Mouse (Mus musculus) Patski (cell line): ENCODE data around the gene Prdx3. TPM values are rescaled to one million over a fixed set of nuclear protein-coding genes. Genes with fewer than 3 reads are reported as not detected.
"Not testable (repeated sequence)": the region's sequence is repeated elsewhere in the genome, so short reads cannot be mapped to it uniquely, and the experiment has no call there.

Source experiments
- ATAC-seq: fragments of 100-300 bp; one replicate; pipeline ENCODE4 v1.8.0; 2021
- CTCF ChIA-PET: fragments of 350-600 bp; sonication (Branson Sonifier 250); formaldehyde crosslinking; loops from one replicate; lab custom pipeline; 2022; ENCODE audit warnings: inconsistent platforms; lab: Charles Lee
- POLR2A ChIA-PET: fragments of 350-600 bp; sonication (Branson Sonifier 250); formaldehyde crosslinking; loops from one replicate; lab custom pipeline; 2022; ENCODE audit warnings: antibody characterized with exemption, inconsistent platforms; lab: Charles Lee
- DNase-seq: peaks from one replicate; pipeline ENCODE4 v3.0.0-alpha.2; 2011; ENCODE audit warnings: low read depth, low spot score
- H3K27me3 ChIP-seq: fragments of 371-371 bp; one replicate; pipeline ENCODE4 v1.5.1; 2021
- CTCF ChIP-seq: fragments of 100-300 bp; IDR thresholded peaks from one replicate; pipeline ENCODE4 v1.5.1; 2021
- in situ Hi-C: fragments of 300-500 bp; cut with MboI; formaldehyde crosslinking; loops from 3 replicates; pipeline ENCODE4 v1.11.1; 2018; ENCODE audit warnings: low pct_unique_long_range_greater_than_20kb, mixed read lengths
- polyA plus RNA-seq: library from polyadenylated mRNA; unstranded; gene quantifications from one replicate; pipeline ENCODE4 v1.2.3, GENCODE M21; 2021

Prdx3 gene
- polyA plus RNA-seq, 1 experiment from 2014 or later: 155 TPM

DNA sequence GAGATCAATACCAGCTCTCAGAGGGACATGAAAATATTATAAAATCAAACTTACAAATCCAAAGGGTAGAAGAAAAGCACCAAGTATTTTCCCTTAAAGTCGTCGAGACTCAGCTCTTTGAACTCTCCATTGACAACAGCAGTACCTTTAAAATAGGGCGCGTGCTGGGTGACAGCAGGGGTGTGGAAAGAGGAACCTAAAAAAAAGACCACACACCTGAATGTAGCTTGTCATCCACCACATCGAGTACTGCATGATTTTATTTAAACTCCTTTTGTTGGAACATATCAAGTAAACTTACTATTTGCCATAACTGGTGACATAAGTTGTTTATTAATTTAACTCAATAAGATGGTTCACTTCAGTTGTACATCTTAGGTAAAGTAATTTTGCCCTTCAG, 3.0 kb downstream of the Prdx3 start:
- ChIA-PET POLR2A (no interaction called here), CTCF (interaction anchor here (1.2 kb wide), 1 partner anchor 213 kb away, joined by 3 read pairs; no protein-coding TSS in a partner anchor)
- in situ Hi-C loops: no loop called here
- H3K27me3 ChIP-seq: no peaks in the 10 kb centered on the region
- DNase-seq: no peak
- no peak for ATAC-seq
- TF ChIP-seq CTCF: no peak

DNA sequence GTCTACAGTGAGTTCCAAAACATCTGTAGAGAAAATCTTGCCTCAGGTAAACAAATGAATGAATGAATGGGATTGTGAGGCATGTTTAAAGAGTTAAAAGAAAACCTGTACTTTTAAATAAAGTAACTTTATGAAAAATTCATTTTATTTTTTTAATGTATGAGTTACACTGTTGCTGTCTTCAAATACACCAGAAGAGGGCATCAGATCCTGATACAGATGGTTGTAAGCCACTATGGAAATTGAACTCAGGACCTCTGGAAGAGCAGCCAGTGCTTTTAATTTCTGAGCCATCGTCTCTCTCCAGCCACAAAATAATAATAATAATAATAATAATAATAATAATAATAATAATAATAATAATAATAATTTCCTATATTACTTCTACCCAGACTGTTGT, 3.9 kb downstream of the Prdx3 start:
- POLR2A ChIA-PET: interaction anchor here (0.6 kb wide), 1 partner anchor 8 kb away, joined by 4 read pairs; no protein-coding TSS in a partner anchor
- TF ChIP-seq CTCF: peak; percentile 29
- ATAC-seq (no peak), DNase-seq (no peak)
- H3K27me3 ChIP-seq: no peaks in the 10 kb centered on the region
- in situ Hi-C loops: no loop called here
- CTCF ChIA-PET: interaction anchor here (0.8 to 2.1 kb wide), 2 partner anchors 214 to 227 kb away, joined by 3 to 7 read pairs; no protein-coding TSS in a partner anchor

DNA sequence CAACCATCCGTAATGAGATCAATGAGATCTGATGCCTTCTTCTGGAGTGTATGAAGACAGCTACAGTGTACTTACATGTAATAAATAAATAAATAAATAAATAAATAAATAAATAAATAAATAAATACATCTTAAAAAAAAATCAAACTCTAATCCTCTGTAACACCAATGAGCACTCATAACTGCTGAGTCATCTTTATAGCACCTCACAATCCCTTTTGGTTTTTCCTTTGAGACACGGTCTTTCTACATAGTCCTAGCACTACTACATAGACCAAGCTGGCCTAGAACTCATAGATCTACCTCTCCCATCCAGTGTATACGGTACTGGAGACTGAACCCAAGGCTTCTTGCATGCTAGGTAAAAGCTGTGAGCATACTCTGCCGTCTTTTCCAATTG, 8.2 kb downstream of the Prdx3 start:
- POLR2A ChIA-PET, DNase-seq, CTCF ChIA-PET, H3K27me3 ChIP-seq, ATAC-seq, in situ Hi-C loops: not testable (repeated sequence)

GRCm38 (mm10) chr19:60860868-60861700, 13.3 kb downstream of the Prdx3 start, which contains the start of gene Sfxn4:
TSS of gene Sfxn4 (minus strand) at chr19:60861479.
- in situ Hi-C loops: no loop called here

DNA sequence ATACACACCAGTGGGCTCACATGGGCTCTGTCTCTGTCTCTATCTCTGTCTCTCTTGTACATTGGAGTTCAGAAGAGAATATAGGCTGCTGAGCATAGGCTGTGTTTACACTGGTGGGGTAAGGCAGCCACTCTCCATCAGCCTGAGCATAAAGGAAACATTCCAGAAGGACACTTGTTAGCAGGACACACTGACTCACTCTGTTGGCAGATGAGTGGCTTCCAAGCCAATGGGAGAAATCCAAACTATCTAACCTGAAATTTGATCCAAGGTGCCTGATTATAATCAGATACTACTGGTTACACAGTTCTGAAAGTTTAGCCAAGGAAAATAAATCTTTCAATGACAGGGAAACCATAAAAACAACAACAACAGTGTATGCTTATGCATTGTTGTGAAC, 28.6 kb downstream of the Prdx3 start:
- ATAC-seq (no peak), DNase-seq (no peak)
- no peaks in the 10 kb centered on the region for H3K27me3 ChIP-seq
- in situ Hi-C loops: no loop called here
- POLR2A ChIA-PET: interaction anchor here (1.2 kb wide), 1 partner anchor 35 kb away, joined by 3 read pairs; no protein-coding TSS in a partner anchor
- no peak for TF ChIP-seq CTCF
- CTCF ChIA-PET: interaction anchor here (2.0 kb wide), 1 partner anchor 11 kb away, joined by 8 read pairs; no protein-coding TSS in a partner anchor

More at GRCm38 (mm10) chr19:60860868-60861700, 13.3 kb downstream of the Prdx3 start, which contains the start of gene Sfxn4:
- no peaks in the 10 kb centered on the region for H3K27me3 ChIP-seq
- ChIA-PET CTCF (no interaction called here), POLR2A (no interaction called here)
- TF ChIP-seq CTCF: no peak
- peak; percentile 99 for ATAC-seq
- no peak for DNase-seq

- CTCF ChIA-PET: no interaction called here
- ATAC-seq (no peak), DNase-seq (no peak)
- in situ Hi-C loops: no loop called here
- POLR2A ChIA-PET: interaction anchor here (0.6 kb wide), 1 partner anchor 112 kb away, joined by 3 read pairs; no protein-coding TSS in a partner anchor
- H3K27me3 ChIP-seq: no peaks in the 10 kb centered on the region
- TF ChIP-seq CTCF: no peak
Observed at GRCm38 (mm10) chr19:60843324-60843723, 31.0 kb downstream of the Prdx3 start.

- no peaks in the 10 kb centered on the region for H3K27me3 ChIP-seq
- TF ChIP-seq CTCF: peak; percentile 83
- POLR2A ChIA-PET: interaction anchor here (0.7 kb wide), 1 partner anchor 26 kb away, joined by 3 read pairs; the partner anchor contains the start of gene Fam45a
- in situ Hi-C loops: no loop called here
- peak; percentile 57 for ATAC-seq
- DNase-seq: peak; percentile 12
- CTCF ChIA-PET: interaction anchor here (0.8 to 3.9 kb wide), 11 partner anchors 9 to 247 kb away, joined by 3 to 15 read pairs (median 3); no protein-coding TSS in a partner anchor
Observed at GRCm38 (mm10) chr19:60837747-60838146, 36.6 kb downstream of the Prdx3 start.

DNA sequence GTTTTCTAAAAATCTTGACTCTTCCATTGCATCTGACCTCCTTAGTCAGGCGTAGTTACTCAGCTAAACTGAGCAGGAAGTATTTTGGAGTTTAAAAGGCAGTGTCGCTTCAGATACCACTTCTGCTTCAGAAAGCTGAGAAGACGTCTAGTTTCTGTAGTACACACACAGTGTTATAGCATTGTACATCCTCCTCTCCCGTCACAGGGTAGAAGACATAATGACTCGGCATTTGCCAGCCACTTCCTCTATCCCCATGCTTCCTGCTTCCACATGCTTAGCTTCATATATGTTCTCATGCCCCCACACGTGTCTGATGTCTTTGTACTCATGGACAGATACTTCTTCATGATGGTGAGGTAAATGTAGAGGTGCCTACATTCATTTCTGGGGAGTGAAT, 55.7 kb downstream of the Prdx3 start:
- ChIA-PET POLR2A (no interaction called here), CTCF (interaction anchor here (0.7 to 1.1 kb wide), 4 partner anchors 15 to 73 kb away, joined by 3 to 4 read pairs (median 3); no protein-coding TSS in a partner anchor)
- no peak for ATAC-seq
- DNase-seq: no peak
- no peak for TF ChIP-seq CTCF
- in situ Hi-C loops: no loop called here
- no peaks in the 10 kb centered on the region for H3K27me3 ChIP-seq

Other genes with a start within 250 kb of the Prdx3 start
- 10.6 TPM for gene Nanos1, start 118.6 kb downstream of the Prdx3 start, polyA plus RNA-seq
- gene Eif3a, start 83.9 kb downstream of the Prdx3 start, polyA plus RNA-seq: 296 TPM
- 40.2 TPM for gene Fam45a, start 63.0 kb downstream of the Prdx3 start, polyA plus RNA-seq
- 6.8 TPM for gene Sfxn4, start 13.1 kb downstream of the Prdx3 start, polyA plus RNA-seq
- 13.8 TPM for gene Grk5, start 15.2 kb upstream of the Prdx3 start, polyA plus RNA-seq